8 mouse cellular contexts compared by ENCODE assay signal in genomic region chr2:144267731-144268015, GRCm38 (mm10). TPM values are rescaled to one million over a fixed set of nuclear protein-coding genes. Genes with fewer than 3 reads are reported as not detected.
DNase-seq lines count a peak whose midpoint lies in the region; ATAC-seq and TF ChIP-seq lines count a peak whose summit lies in the region.

No protein-coding gene starts in this region.

- H3K9ac ChIP-seq in heart, embryonic 13.5 days: peak overlapping the region; percentile 96
- peak overlapping the region; percentile 99 for H3K9ac ChIP-seq in liver, embryonic 14.5 days (replicated peaks)

- H3K9me3 ChIP-seq in E14TG2a.4 (ENCODE audit: low read length): no peaks in the 10 kb centered on the region
- H3K9me3 ChIP-seq in heart, embryonic 13.5 days: no peaks in the 10 kb centered on the region
- H3K9me3 ChIP-seq in liver, embryonic 14.5 days (ENCODE audit: control insufficient read depth, low read length): no peaks in the 10 kb centered on the region

- H3K27me3 ChIP-seq in kidney, adult 2 months (replicated peaks; ENCODE audit: control insufficient read depth, insufficient read depth, low read length): no peaks in the 10 kb centered on the region
- H3K27me3 ChIP-seq in E14TG2a.4 (ENCODE audit: insufficient read depth, low read length): no peaks in the 10 kb centered on the region
- H3K27me3 ChIP-seq in heart, embryonic 13.5 days (replicated peaks): no peaks in the 10 kb centered on the region
- H3K27me3 ChIP-seq in liver, embryonic 14.5 days (ENCODE audit: control insufficient read depth, insufficient read depth, low read length): no peaks in the 10 kb centered on the region

- H3K36me3 ChIP-seq in kidney, adult 2 months (ENCODE audit: control insufficient read depth, insufficient read depth, low read length): no peaks in the 10 kb centered on the region
- H3K36me3 ChIP-seq in E14TG2a.4 (ENCODE audit: insufficient read depth, low read length): peaks cover 75% of the 10 kb centered on the region
- peaks cover 24% of the 10 kb centered on the region for H3K36me3 ChIP-seq in heart, embryonic 13.5 days
- peaks cover 27% of the 10 kb centered on the region for H3K36me3 ChIP-seq in liver, embryonic 14.5 days (replicated peaks; ENCODE audit: control insufficient read depth, insufficient read depth, low read depth)

- peak; percentile 73 for DNase-seq in kidney, adult 2 months
- no peak for DNase-seq in kidney, postnatal 10 days
- DNase-seq in liver, embryonic 14.5 days (ENCODE audit: low read depth in 3 of 3, low spot score in 3 of 3): no peak
- DNase-seq in adrenal gland, postnatal 14 days: no peak
- DNase-seq in cerebellum, adult 9-11 months: no peak
- no peak for DNase-seq in right cerebral cortex, postnatal 4 days

- H3K4me2 ChIP-seq in heart, embryonic 13.5 days: peak overlapping the region; percentile 89
- peak overlapping the region; percentile 73 for H3K4me2 ChIP-seq in liver, embryonic 14.5 days (ENCODE audit: low read depth)

- no peak for TF ChIP-seq EP300 in liver, embryonic 14.5 days (IDR thresholded peaks at IDR 0.05; ENCODE audit: low read depth)

- no peak overlapping the region for H3K4me3 ChIP-seq in kidney, adult 2 months (ENCODE audit: insufficient read depth, low read depth, low read length)
- peak overlapping the region; percentile 98 for H3K4me3 ChIP-seq in E14TG2a.4 (replicated peaks; ENCODE audit: low read length)
- H3K4me3 ChIP-seq in heart, embryonic 13.5 days: peak overlapping the region; percentile 74
- peak overlapping the region; percentile 39 to 82 for H3K4me3 ChIP-seq in liver, embryonic 14.5 days (ENCODE audit: insufficient read depth in 1 of 2, low read depth in 2 of 2, low read length in 2 of 2)

- TF ChIP-seq CTCF in kidney, adult 2 months (conservative IDR thresholded peaks at IDR 0.05; ENCODE audit: insufficient read depth, insufficient read length, low read depth, low read length): no peak
- TF ChIP-seq CTCF in E14TG2a.4 (conservative IDR thresholded peaks at IDR 0.05; ENCODE audit: low read length): no peak
- TF ChIP-seq CTCF in liver, embryonic 14.5 days (IDR thresholded peaks at IDR 0.05; ENCODE audit: low read depth): no peak

- peak overlapping the region; percentile 29; the same call in 1 of the 2 replicates for H3K27ac ChIP-seq in kidney, adult 2 months (ENCODE audit: insufficient read depth, low read depth, low read length)
- H3K27ac ChIP-seq in heart, embryonic 13.5 days (replicated peaks): no peak overlapping the region; the same call in 1 of the 2 replicates
- no peak overlapping the region; the same call in 1 of the 2 replicates for H3K27ac ChIP-seq in liver, embryonic 14.5 days

- peaks cover 17% of the 10 kb centered on the region; the same call in 1 of the 2 replicates for H3K4me1 ChIP-seq in kidney, adult 2 months (ENCODE audit: control insufficient read depth, insufficient read depth, low read length)
- peaks cover 66% of the 10 kb centered on the region for H3K4me1 ChIP-seq in E14TG2a.4 (replicated peaks; ENCODE audit: low read depth, low read length)
- H3K4me1 ChIP-seq in heart, embryonic 13.5 days: peaks cover 62% of the 10 kb centered on the region
- peaks cover 29 to 31% of the 10 kb centered on the region in 2 experiments for H3K4me1 ChIP-seq in liver, embryonic 14.5 days (replicated peaks; ENCODE audit: control insufficient read depth in 2 of 2, insufficient read depth in 2 of 2, low read length in 1 of 2)

- no peak for ATAC-seq in heart, embryonic 13.5 days (ENCODE audit: extremely low read depth, insufficient number of reproducible peaks, low FRiP score, low TSS enrichment)
- ATAC-seq in liver, embryonic 14.5 days (ENCODE audit: insufficient read depth): no peak

- WGBS in kidney, adult 2 months: 6% methylated on average over 1 of the region's 1 CpGs
- WGBS in heart, embryonic 13.5 days: 24% methylated on average over 1 of the region's 1 CpGs
- 0% methylated on average over 1 of the region's 1 CpGs for WGBS in liver, embryonic 14.5 days (ENCODE audit: insufficient replicate concordance)

- no peak for TF ChIP-seq POLR2A in kidney, adult 2 months (IDR thresholded peaks at IDR 0.05; ENCODE audit: low read depth, low read length)

RNA-seq across cellular contexts. Expression of gene Mgme1, which starts 2.8 kb away (rescaled TPM):
- polyA plus RNA-seq in kidney, adult 2 months (2012; rRNA removed): 6.3 and 8.1 TPM in 2 replicates
- polyA plus RNA-seq in heart, embryonic 13.5 days (2015; fragmentation: Nextera tagmentation; extraction: Ambion mirVana): 20.0 and 22.5 TPM in 2 replicates
- polyA plus RNA-seq in liver, embryonic 14.5 days (2012; rRNA removed): 4.2 and 5.9 TPM in 2 replicates
- polyA plus RNA-seq in liver, embryonic 14.5 days (2014; fragmentation: Nextera tagmentation; extraction: Ambion mirVana): 9.2 TPM in 2 replicates
- 14.6 and 16.3 TPM in 2 replicates for total RNA-seq in adrenal gland, postnatal 14 days (2021)

RNA-seq across cellular contexts. Expression of gene Snx5, which starts 3.0 kb away (rescaled TPM):
- polyA plus RNA-seq in kidney, adult 2 months (2012; rRNA removed): 40.9 and 47.2 TPM in 2 replicates
- 90.9 and 96.3 TPM in 2 replicates for polyA plus RNA-seq in heart, embryonic 13.5 days (2015; fragmentation: Nextera tagmentation; extraction: Ambion mirVana)
- polyA plus RNA-seq in liver, embryonic 14.5 days (2012; rRNA removed): 42.5 and 67.0 TPM in 2 replicates
- 66.3 and 70.6 TPM in 2 replicates for polyA plus RNA-seq in liver, embryonic 14.5 days (2014; fragmentation: Nextera tagmentation; extraction: Ambion mirVana)
- total RNA-seq in adrenal gland, postnatal 14 days (2021): 96.5 and 114 TPM in 2 replicates
